Mouse (Mus musculus): Measurements from ENCODE around the gene Hes2. TPM values are rescaled to one million over a fixed set of nuclear protein-coding genes. Genes with fewer than 3 reads are reported as not detected.

Gene Hes2
- total RNA-seq, 2 experiments from 2014 or later = not detected

- ATAC-seq (replicated peaks; ENCODE audit: low FRiP score, poor library complexity, severe bottlenecking) = no peak
These were observed 3.6 kb upstream of the Hes2 start for GRCm38 (mm10) chr4:152155019-152155418.

DNA sequence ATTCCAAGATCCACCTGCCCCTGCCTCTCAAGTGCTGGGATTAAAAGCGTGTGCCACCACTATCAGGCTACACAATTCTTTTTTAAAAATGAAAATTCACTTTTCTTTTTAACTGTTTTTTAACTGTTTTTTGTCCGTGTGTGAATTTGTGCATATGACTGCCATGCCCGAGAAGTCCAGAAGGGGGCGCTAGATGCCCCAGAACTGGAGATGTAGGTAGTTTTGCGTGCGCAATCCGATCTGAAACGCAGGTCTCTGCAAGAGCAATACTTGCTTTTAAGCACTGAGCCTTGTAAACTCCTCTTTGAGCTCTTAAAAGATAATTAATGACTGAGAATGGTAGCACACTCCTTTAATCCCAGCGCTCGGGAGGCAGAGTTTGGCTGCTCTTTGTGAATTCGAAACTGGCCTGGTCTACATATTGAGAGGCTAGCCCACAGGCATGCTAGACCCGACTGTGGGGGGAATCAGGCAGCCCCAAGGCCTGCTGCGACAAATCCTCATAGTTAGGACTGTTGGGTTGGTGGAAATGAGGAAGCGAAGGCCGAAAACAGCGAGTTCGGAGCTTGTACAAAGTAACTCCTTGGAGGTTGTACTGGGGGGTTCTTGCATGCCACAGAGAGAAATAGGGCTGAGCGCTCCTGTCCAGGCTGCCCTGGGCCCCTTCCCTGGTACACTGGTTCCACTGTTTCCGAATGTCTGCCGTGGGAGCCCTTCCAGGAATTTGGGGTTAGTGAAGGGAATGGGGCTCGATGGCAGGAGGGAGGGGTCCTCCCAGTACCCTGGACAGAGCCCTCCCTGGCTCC, 685 bp upstream of the Hes2 start:
- no peak for ATAC-seq (replicated peaks; ENCODE audit: low FRiP score, poor library complexity, severe bottlenecking)

- ATAC-seq (replicated peaks; ENCODE audit: low FRiP score, poor library complexity, severe bottlenecking) = no peak
These were observed 615 bp downstream of the Hes2 start for GRCm38 (mm10) chr4:152159285-152159678.

DNA sequence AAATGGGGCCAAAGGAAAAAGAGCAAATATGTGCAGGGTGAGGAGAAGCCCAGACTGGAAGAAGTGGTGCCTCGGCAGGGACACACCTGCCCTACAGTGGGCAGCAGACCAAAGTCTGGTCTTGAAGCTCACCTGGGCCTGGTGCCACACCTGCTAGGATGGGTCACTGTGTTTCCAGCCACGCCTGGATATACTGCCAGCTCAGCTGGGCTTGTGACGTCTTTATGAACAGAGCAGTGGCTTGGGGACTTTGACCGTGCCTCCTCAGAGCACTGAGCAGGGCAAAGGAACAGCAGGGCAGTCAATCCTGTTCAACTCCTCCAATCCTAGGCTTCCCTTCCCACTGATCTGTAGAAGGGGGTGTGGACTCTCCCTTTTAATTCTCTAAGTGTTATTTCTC, 2.1 kb downstream of the Hes2 start:
- ATAC-seq (replicated peaks; ENCODE audit: low FRiP score, poor library complexity, severe bottlenecking) = no peak

GRCm38 (mm10) chr4:152161601-152162000, 2.9 kb downstream of the Hes2 start:
- ATAC-seq (replicated peaks; ENCODE audit: low FRiP score, poor library complexity, severe bottlenecking) = no peak

DNA sequence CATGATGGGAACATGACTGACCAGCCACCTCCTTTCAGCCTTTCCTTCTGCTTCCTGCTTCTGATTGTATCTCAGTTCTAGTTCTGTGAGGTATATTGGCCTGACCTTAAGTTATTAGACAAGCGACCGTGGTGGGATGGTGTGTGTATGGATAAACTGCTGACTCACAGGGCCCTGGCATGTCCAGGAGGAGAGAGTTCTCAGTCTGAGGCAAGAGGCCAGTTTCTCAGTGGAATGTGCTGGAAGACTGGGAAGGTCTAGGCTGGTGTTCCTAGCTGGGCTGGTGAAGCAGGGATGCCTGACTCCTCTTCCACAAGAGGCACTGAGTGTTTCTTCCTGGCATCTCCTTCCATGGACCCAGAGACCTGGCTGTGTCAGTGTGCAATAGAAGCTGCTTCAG, 4.1 kb downstream of the Hes2 start:
- no peak for ATAC-seq (replicated peaks; ENCODE audit: low FRiP score, poor library complexity, severe bottlenecking)

DNA sequence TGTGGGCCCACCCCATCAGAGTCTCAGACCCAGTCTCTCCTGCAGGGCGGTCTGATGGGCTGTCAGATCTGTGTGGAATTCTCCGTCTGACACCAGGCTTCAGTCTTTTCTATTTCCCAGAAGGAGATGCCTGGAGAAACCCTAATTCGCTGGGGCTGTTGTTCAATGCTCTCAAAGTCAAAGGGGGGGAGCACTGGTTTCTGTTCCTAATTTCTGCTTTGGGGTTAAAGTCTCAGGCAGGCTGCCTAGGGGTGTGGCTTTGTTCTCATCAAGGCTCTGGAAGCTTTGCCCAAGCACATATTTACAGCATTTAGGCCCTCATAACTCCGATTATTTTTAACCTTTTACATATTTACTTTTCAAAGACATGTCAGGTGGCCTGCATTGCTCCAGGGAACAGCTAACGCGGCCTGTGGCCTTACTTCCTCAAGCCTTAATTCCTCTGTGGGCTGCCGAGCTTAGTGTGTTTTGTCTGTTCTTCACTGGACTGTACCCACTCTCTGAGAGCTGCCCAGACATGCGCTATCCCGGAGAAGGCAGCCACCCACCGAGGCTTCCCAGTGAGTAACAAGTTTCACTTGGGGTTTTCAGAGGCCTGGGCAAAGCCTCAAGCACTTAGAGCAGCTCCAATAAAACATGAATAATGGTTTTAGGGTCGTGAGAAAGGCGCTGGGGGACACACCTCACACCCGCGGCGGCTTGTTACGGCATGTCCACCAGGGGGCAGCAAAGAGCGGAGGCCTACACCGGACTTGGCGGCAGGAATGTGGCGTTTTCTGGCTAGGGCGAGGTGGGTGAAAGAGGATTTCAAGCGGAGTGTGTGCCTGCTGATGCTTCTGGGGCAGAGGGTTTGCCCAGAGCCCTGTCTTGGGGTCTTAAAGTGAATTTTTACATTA, 6.6 kb downstream of the Hes2 start:
- peak; percentile 75 for ATAC-seq (replicated peaks; ENCODE audit: low FRiP score, poor library complexity, severe bottlenecking)

DNA sequence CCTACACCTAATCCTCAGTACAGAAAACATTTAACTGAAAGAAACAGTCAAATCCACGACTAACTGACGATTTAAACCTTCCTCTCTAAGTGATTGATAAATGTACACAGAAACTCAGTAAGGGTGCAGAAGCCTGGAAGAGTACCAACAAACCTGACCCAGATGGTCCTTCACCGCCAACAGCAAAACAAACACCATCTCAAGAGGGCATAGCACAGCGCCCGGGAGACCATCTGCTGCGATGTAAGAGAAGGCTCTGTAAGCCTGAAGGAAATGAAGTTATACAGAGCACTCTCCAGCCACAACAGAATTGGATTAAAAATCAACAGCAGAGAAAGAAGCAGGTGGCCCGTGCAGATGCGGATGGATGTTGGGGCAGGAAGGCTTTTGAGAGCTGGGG, 9.4 kb downstream of the Hes2 start:
- no peak for ATAC-seq (replicated peaks; ENCODE audit: low FRiP score, poor library complexity, severe bottlenecking)

- ATAC-seq (replicated peaks; ENCODE audit: low FRiP score, poor library complexity, severe bottlenecking) = no peak
These were observed 10.4 kb downstream of the Hes2 start for GRCm38 (mm10) chr4:152169103-152169502.

DNA sequence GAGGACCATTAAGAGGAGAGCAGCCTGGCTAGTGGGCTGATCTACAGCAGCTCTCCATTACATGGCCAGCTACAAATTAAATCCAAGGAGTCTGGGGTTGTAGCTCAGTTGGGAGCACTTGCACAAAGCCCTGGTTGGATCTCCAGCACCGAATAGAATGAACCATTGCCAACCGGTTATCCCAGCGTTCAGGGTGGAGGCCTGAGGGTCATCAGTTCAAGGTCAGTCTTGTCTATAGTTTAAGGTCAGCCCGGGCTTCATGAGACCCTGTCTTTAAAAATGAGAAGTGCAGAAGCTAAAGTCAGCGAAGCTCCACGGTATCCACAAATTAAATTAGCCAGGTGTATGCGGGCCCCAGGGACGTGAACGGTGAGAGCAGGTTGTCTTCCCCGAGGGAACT, 11.6 kb downstream of the Hes2 start:
- no peak for ATAC-seq (replicated peaks; ENCODE audit: low FRiP score, poor library complexity, severe bottlenecking)

GRCm38 (mm10) chr4:152171543-152171942, 12.9 kb downstream of the Hes2 start:
- no peak for ATAC-seq (replicated peaks; ENCODE audit: low FRiP score, poor library complexity, severe bottlenecking)

DNA sequence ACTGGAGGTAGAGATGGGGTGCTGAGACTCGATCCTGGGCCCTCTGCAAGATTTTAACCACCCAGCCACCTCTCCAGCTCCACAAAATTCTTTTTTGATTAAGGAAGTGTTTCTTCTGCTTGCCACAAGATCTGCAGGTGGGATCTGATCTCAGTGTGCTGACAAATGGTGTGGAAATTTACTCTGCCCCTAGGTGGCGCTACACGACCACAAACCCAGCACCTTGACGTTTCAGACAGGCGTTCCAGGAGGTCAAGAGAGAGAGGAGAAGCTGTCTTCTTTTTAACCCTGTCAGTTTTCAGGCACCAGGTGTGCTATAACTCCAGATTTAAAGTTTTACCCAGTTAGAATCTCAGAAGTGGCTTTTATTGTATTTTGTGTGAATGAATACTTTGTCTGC, 14.4 kb downstream of the Hes2 start:
- ATAC-seq (replicated peaks; ENCODE audit: low FRiP score, poor library complexity, severe bottlenecking) = peak; percentile 54

DNA sequence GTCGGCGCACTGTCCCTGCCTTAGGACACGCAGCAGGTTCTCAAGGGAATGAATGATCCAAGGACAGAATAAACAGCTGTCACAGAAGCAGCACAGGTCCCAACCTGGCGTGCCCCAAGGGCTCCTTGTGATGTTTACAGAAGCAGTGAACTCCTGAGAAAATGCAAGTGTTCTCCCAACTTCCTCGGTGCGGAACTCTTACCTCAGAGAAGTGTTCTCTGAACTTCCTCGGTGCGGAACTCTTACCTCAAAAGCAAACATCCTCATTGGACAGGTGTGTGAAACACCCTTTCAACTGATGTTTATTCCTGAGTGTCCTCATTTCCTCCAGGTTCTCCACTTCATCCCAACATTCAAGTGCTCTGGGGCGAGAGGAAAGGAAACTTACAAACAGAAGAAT, 15.3 kb downstream of the Hes2 start:
- no peak for ATAC-seq (replicated peaks; ENCODE audit: low FRiP score, poor library complexity, severe bottlenecking)

DNA sequence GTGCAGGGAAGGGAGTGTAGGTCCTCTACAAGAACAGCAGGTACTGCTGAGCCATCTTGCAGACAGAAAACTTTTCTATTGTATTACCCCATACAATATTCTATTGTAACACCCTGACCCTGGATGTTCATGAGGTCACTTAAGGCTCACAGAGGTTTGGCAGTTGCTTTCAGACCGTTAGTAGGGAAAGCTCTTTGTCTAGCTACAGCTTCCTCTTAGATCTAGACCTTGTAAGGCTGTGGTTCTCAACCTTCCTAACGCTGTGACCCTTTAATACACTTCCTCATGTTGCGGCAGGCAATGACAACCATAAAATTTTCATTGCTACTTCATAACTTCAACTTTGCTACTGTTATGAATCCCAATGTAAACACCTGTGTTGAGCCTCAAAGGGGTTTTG, 18.0 kb downstream of the Hes2 start:
- ATAC-seq (replicated peaks; ENCODE audit: low FRiP score, poor library complexity, severe bottlenecking) = no peak

DNA sequence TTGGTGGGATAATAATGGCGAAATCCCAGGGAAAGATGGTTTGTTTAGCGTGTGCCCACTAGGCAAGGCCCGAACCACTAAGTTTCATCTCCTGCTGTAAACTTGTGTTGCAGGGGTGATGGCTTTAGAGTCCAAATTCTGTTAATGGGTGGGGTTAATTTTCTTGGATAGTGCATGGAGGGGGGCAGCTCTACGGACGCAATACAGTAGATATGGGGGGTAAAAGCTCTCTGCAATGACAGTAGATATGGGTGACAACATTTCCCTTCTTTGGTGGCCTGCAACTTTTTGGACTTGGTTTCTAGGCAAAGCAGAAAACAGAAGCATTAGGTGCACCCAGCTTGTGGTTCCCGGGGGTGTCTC, 18.5 kb downstream of the Hes2 start:
- no peak for ATAC-seq (replicated peaks; ENCODE audit: low FRiP score, poor library complexity, severe bottlenecking)

GRCm38 (mm10) chr4:152177537-152178343, 19.1 kb downstream of the Hes2 start, which contains the start of gene Acot7:
Gene Acot7, plus strand, starts transcription at chr4:152178134.
- peak; percentile 91 for ATAC-seq (replicated peaks; ENCODE audit: low FRiP score, poor library complexity, severe bottlenecking)

GRCm38 (mm10) chr4:152178344-152178864, 19.7 kb downstream of the Hes2 start:
- peak; percentile 42 for ATAC-seq (replicated peaks; ENCODE audit: low FRiP score, poor library complexity, severe bottlenecking)

GRCm38 (mm10) chr4:152178916-152179705, 20.4 kb downstream of the Hes2 start:
- ATAC-seq (replicated peaks; ENCODE audit: low FRiP score, poor library complexity, severe bottlenecking) = no peak

GRCm38 (mm10) chr4:152179946-152180660, 21.4 kb downstream of the Hes2 start:
- no peak for ATAC-seq (replicated peaks; ENCODE audit: low FRiP score, poor library complexity, severe bottlenecking)

Measured in erythroblast, adult 5-6 weeks (primary cell).